Comparison of ENCODE assay signal across 8 mouse cellular contexts in the genomic region with DNA sequence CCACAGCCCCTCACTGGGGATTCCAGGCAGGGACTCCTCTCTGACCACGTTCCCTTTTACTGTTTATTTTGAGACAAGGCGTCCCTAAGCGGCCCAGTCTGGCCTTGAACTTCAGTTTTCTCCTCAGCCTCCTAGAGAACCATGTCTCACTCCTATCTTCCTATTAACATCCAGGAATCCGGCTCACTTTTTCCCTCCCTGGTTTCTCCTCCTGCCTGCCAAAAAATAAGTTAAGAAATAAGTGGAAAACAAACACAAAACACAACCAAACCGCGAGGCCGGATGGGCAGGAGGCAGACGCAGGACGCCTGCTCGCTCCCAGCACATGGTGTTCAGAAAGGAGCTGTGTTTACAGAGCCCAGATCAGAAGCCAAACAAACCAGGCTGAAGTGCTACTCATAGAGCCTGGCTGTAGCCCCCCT. TPM values are rescaled to one million over a fixed set of nuclear protein-coding genes. Genes with fewer than 3 reads are reported as not detected.
DNase-seq lines count a peak whose midpoint lies in the region; ATAC-seq and TF ChIP-seq lines count a peak whose summit lies in the region.
"Had no signal": no experiment of that assay in that cellular context is flagged by ENCODE, and none has a peak within 500 bp of the region (broad histone marks: within the 10 kb centered on the region; RNA-seq: fewer than 3 reads in every experiment).

No protein-coding gene starts in this region.

- no peak overlapping the region for H3K4me2 ChIP-seq in limb, embryonic 13.5 days (replicated peaks)
- H3K4me2 ChIP-seq in stomach, embryonic 14.5 days (replicated peaks; ENCODE audit: low read depth, low read length): no peak overlapping the region
- H3K4me2 ChIP-seq: hindbrain, embryonic 15.5 days had no signal

- WGBS in heart, adult 2 months: 67% methylated on average over 10 of the region's 10 CpGs
- WGBS in limb, embryonic 13.5 days: 50% methylated on average over 10 of the region's 10 CpGs
- 14% methylated on average over 10 of the region's 10 CpGs for whole genome bisulfite sequencing in stomach, embryonic 14.5 days

- TF ChIP-seq CTCF in layer of hippocampus, adult 2 months (conservative IDR thresholded peaks at IDR 0.05): no peak
- no peak for TF ChIP-seq CTCF in heart, adult 2 months (IDR thresholded peaks at IDR 0.05)

- no peak for TF ChIP-seq POLR2A in heart, adult 2 months (IDR thresholded peaks at IDR 0.05; ENCODE audit: insufficient read depth, low read depth, low read length)

- H3K4me1 ChIP-seq in heart, adult 2 months (ENCODE audit: control insufficient read depth, insufficient read depth, low read length): peaks cover 9% of the 10 kb centered on the region
- peaks cover 42% of the 10 kb centered on the region for H3K4me1 ChIP-seq in limb, embryonic 13.5 days
- peaks cover 40% of the 10 kb centered on the region for H3K4me1 ChIP-seq in stomach, embryonic 14.5 days (ENCODE audit: control insufficient read depth, insufficient read depth, low read length)

- no peak for TF ChIP-seq EP300 in heart, adult 2 months (IDR thresholded peaks at IDR 0.05; ENCODE audit: insufficient read depth, low read depth, low read length)

- H3K27me3 ChIP-seq in heart, adult 2 months (ENCODE audit: control insufficient read depth, insufficient read depth, low read length): no peaks in the 10 kb centered on the region
- H3K27me3 ChIP-seq in limb, embryonic 13.5 days: no peaks in the 10 kb centered on the region
- H3K27me3 ChIP-seq in stomach, embryonic 14.5 days (ENCODE audit: control insufficient read depth, insufficient read depth, low read length): no peaks in the 10 kb centered on the region
- H3K27me3 ChIP-seq: hindbrain, embryonic 15.5 days had no signal

- H3K27ac ChIP-seq in layer of hippocampus, adult 2 months: peak overlapping the region; percentile 76
- H3K27ac ChIP-seq in heart, adult 2 months: peak overlapping the region; percentile 26; the same call in 1 of the 2 replicates
- H3K27ac ChIP-seq in limb, embryonic 13.5 days: peak overlapping the region; percentile 78
- H3K27ac ChIP-seq in stomach, embryonic 14.5 days (ENCODE audit: low read length): peak overlapping the region; percentile 78
- H3K27ac ChIP-seq: hindbrain, embryonic 15.5 days had no signal

- H3K9ac ChIP-seq in heart, adult 2 months (ENCODE audit: low read depth, low read length): no peak overlapping the region
- H3K9ac ChIP-seq in limb, embryonic 13.5 days: no peak overlapping the region
- H3K9ac ChIP-seq in stomach, embryonic 14.5 days (replicated peaks; ENCODE audit: low read depth, low read length): no peak overlapping the region
- H3K9ac ChIP-seq: hindbrain, embryonic 15.5 days had no signal

- H3K36me3 ChIP-seq in heart, adult 2 months (ENCODE audit: control insufficient read depth, insufficient read depth, low read length): no peaks in the 10 kb centered on the region
- H3K36me3 ChIP-seq in limb, embryonic 13.5 days: no peaks in the 10 kb centered on the region
- no peaks in the 10 kb centered on the region for H3K36me3 ChIP-seq in stomach, embryonic 14.5 days (ENCODE audit: control insufficient read depth, insufficient read depth, low read length)
- H3K36me3 ChIP-seq: hindbrain, embryonic 15.5 days had no signal

- no peaks in the 10 kb centered on the region for H3K79me2 ChIP-seq in heart, adult 2 months (replicated peaks; ENCODE audit: control insufficient read depth, insufficient read depth, low read length)

- H3K9me3 ChIP-seq in limb, embryonic 13.5 days: no peaks in the 10 kb centered on the region
- no peaks in the 10 kb centered on the region for H3K9me3 ChIP-seq in stomach, embryonic 14.5 days (ENCODE audit: control insufficient read depth, low read depth, low read length)
- H3K9me3 ChIP-seq: hindbrain, embryonic 15.5 days had no signal

- no peak for ATAC-seq in limb, embryonic 13.5 days (ENCODE audit: low FRiP score, low read depth)
- no peak for ATAC-seq in stomach, embryonic 14.5 days (ENCODE audit: insufficient number of reproducible peaks, insufficient read depth, low FRiP score, low read depth)

- no peak overlapping the region for H3K4me3 ChIP-seq in layer of hippocampus, adult 2 months
- H3K4me3 ChIP-seq in heart, adult 2 months: no peak overlapping the region
- H3K4me3 ChIP-seq in limb, embryonic 13.5 days: no peak overlapping the region
- no peak overlapping the region for H3K4me3 ChIP-seq in stomach, embryonic 14.5 days (ENCODE audit: low read depth, low read length)
- H3K4me3 ChIP-seq: hindbrain, embryonic 15.5 days had no signal

- DNase-seq in layer of hippocampus, adult 2 months (ENCODE audit: low spot score in 2 of 2): no peak
- no peak for DNase-seq in layer of hippocampus, adult 8-10 months (ENCODE audit: low spot score in 2 of 2)
- peak in 1 of 2 experiments; percentile 50 for DNase-seq in heart, adult 2 months
- no peak for DNase-seq in layer of hippocampus, adult 11-12 months (ENCODE audit: low spot score)
- DNase-seq in thymus, postnatal 36 days: no peak

- intact Hi-C loops in heart, adult 2 months (cut with DNase I): no loop called here

RNA-seq across cellular contexts. Expression of a gene that starts 32.2 kb away (rescaled TPM):
- 10 to 100 TPM; 17.0 to 17.5 TPM for total RNA-seq in layer of hippocampus, adult 2 months (2021)
- total RNA-seq in layer of hippocampus, adult 8-10 months (2022): 10 to 100 TPM; 17.4 to 22.9 (median 20.2) TPM
- total RNA-seq in heart, adult 2 months (2021): 10 to 100 TPM; 10.9 to 13.9 TPM
- polyA plus RNA-seq in heart, adult 2 months (2012; rRNA removed): 10.0 and 10.1 TPM in 2 replicates
- 32.3 and 32.7 TPM in 2 replicates for polyA plus RNA-seq in limb, embryonic 13.5 days (2015; fragmentation: Nextera tagmentation; extraction: Ambion mirVana)
- 16.1 and 20.7 TPM in 2 replicates for polyA plus RNA-seq in stomach, embryonic 14.5 days (2014; fragmentation: Nextera tagmentation; extraction: Ambion mirVana)

RNA-seq across cellular contexts. Expression of a gene that starts 44.0 kb away (rescaled TPM):
- total RNA-seq in layer of hippocampus, adult 2 months (2021): 10 to 100 TPM; 20.8 to 21.9 TPM
- total RNA-seq in layer of hippocampus, adult 8-10 months (2022): 10 to 100 TPM; 17.2 to 22.9 (median 19.9) TPM
- 1 to 10 TPM; 3.6 to 5.4 TPM for total RNA-seq in heart, adult 2 months (2021)
- polyA plus RNA-seq in heart, adult 2 months (2012; rRNA removed): 5.4 and 7.4 TPM in 2 replicates
- polyA plus RNA-seq in limb, embryonic 13.5 days (2015; fragmentation: Nextera tagmentation; extraction: Ambion mirVana): 54.6 and 63.2 TPM in 2 replicates
- 12.1 and 14.6 TPM in 2 replicates for polyA plus RNA-seq in stomach, embryonic 14.5 days (2014; fragmentation: Nextera tagmentation; extraction: Ambion mirVana)

RNA-seq across cellular contexts. Expression of a gene that starts 52.7 kb away (rescaled TPM):
- total RNA-seq in layer of hippocampus, adult 2 months (2021): 100 to 1,000 TPM; 161 to 176 TPM
- total RNA-seq in layer of hippocampus, adult 8-10 months (2022): 100 to 1,000 TPM; 130 to 139 (median 135) TPM
- under 1 TPM; 0.50 to 0.63 TPM for total RNA-seq in heart, adult 2 months (2021)
- 0.68 and 1.1 TPM in 2 replicates for polyA plus RNA-seq in heart, adult 2 months (2012; rRNA removed)
- polyA plus RNA-seq in limb, embryonic 13.5 days (2015; fragmentation: Nextera tagmentation; extraction: Ambion mirVana): 7.4 and 9.0 TPM in 2 replicates
- polyA plus RNA-seq in stomach, embryonic 14.5 days (2014; fragmentation: Nextera tagmentation; extraction: Ambion mirVana): 4.7 and 5.9 TPM in 2 replicates

Comparison
In these comparisons a context has a peak if more than half of its experiments do, and no peak if none do; other contexts are left out.
1. H3K27ac ChIP-seq: peak in every context shown above with its lines; median percentile 78 in limb, embryonic 13.5 days; 78 in stomach, embryonic 14.5 days; 76 in layer of hippocampus, adult 2 months; 26 in heart, adult 2 months.
2. RNA of a gene that starts 52.7 kb away (total RNA-seq): 161 to 176 TPM in layer of hippocampus, adult 2 months and 130 to 139 TPM in layer of hippocampus, adult 8-10 months; 0.50 to 0.63 TPM in heart, adult 2 months; every median in the first group is over 10 times any median in the second.